In genomic region chr5:45472880-45473450, GRCm38 (mm10) we compare ENCODE assay signal across 14 mouse cellular contexts. TPM values are rescaled to one million over a fixed set of nuclear protein-coding genes. Genes with fewer than 3 reads are reported as not detected.
A peak's percentile ranks its signal among the peaks of the same experiment; 100 is the strongest.
DNase-seq lines count a peak whose midpoint lies in the region; ATAC-seq and TF ChIP-seq lines count a peak whose summit lies in the region.
"Had no signal": no experiment of that assay in that cellular context is flagged by ENCODE, and none has a peak within 500 bp of the region (broad histone marks: within the 10 kb centered on the region; RNA-seq: fewer than 3 reads in every experiment).

No protein-coding gene starts in this region.

- 0 out of 2 replicates have a peak overlapping the region, but pooled peaks have one; percentile 4 for H3K4me2 ChIP-seq in forebrain, embryonic 13.5 days
- H3K4me2 ChIP-seq in forebrain, postnatal 0 days (ENCODE audit: low read depth): no peak overlapping the region
- H3K4me2 ChIP-seq in liver, embryonic 11.5 days: no peak overlapping the region
- no peak overlapping the region for H3K4me2 ChIP-seq in intestine, embryonic 15.5 days (replicated peaks)
- H3K4me2 ChIP-seq: hindbrain, embryonic 13.5 days had no signal

- WGBS in forebrain, embryonic 13.5 days: 42% methylated on average over 7 of the region's 7 CpGs
- 32% methylated on average over 7 of the region's 7 CpGs for WGBS in forebrain, postnatal 0 days
- WGBS in liver, adult 2 months: 32% methylated on average over 7 of the region's 7 CpGs
- WGBS in liver, embryonic 11.5 days: 38% methylated on average over 7 of the region's 7 CpGs
- 38% methylated on average over 7 of the region's 7 CpGs for WGBS in intestine, embryonic 15.5 days

- H3K36me3 ChIP-seq in forebrain, embryonic 13.5 days (ENCODE audit: poor library complexity, severe bottlenecking): no peaks in the 10 kb centered on the region
- H3K36me3 ChIP-seq in forebrain, postnatal 0 days (ENCODE audit: insufficient read depth): no peaks in the 10 kb centered on the region
- H3K36me3 ChIP-seq in liver, adult 2 months (ENCODE audit: control insufficient read depth, insufficient read depth, low read length): no peaks in the 10 kb centered on the region
- H3K36me3 ChIP-seq in liver, embryonic 11.5 days (ENCODE audit: control insufficient read depth, insufficient read depth, low read length): no peaks in the 10 kb centered on the region
- no peaks in the 10 kb centered on the region for H3K36me3 ChIP-seq in intestine, embryonic 15.5 days
- H3K36me3 ChIP-seq: hindbrain, embryonic 13.5 days had no signal

- no peak overlapping the region for H3K9ac ChIP-seq in forebrain, embryonic 13.5 days
- H3K9ac ChIP-seq in forebrain, postnatal 0 days: no peak overlapping the region
- H3K9ac ChIP-seq in liver, adult 2 months (ENCODE audit: low read depth, low read length): no peak overlapping the region
- no peak overlapping the region for H3K9ac ChIP-seq in liver, embryonic 11.5 days (ENCODE audit: low read depth, low read length)
- no peak overlapping the region for H3K9ac ChIP-seq in intestine, embryonic 15.5 days
- H3K9ac ChIP-seq: hindbrain, embryonic 13.5 days had no signal

- H3K27me3 ChIP-seq in forebrain, embryonic 13.5 days: 0 out of 2 replicates have a peak, but pooled peaks cover 2% of the 10 kb centered on the region
- no peaks in the 10 kb centered on the region for H3K27me3 ChIP-seq in forebrain, postnatal 0 days (ENCODE audit: insufficient read depth, low read length)
- H3K27me3 ChIP-seq in liver, adult 2 months (ENCODE audit: control insufficient read depth, insufficient read depth, low read length): no peaks in the 10 kb centered on the region
- no peaks in the 10 kb centered on the region for H3K27me3 ChIP-seq in liver, embryonic 11.5 days (replicated peaks; ENCODE audit: control insufficient read depth, insufficient read depth, low read length)
- no peaks in the 10 kb centered on the region for H3K27me3 ChIP-seq in intestine, embryonic 15.5 days (replicated peaks)
- H3K27me3 ChIP-seq: CH12.LX had no signal

- H3K27ac ChIP-seq in forebrain, embryonic 13.5 days: no peak overlapping the region
- H3K27ac ChIP-seq in forebrain, postnatal 0 days (ENCODE audit: low read depth, low read length): no peak overlapping the region
- no peak overlapping the region for H3K27ac ChIP-seq in liver, adult 2 months (replicated peaks; ENCODE audit: insufficient read depth, low read depth, low read length)
- H3K27ac ChIP-seq in liver, embryonic 11.5 days (ENCODE audit: low read depth, low read length): no peak overlapping the region
- peak overlapping the region; percentile 40 for H3K27ac ChIP-seq in bone marrow macrophage, adult 2 months (ENCODE audit: insufficient read depth, low read depth, low read length)
- H3K27ac ChIP-seq in intestine, embryonic 15.5 days: no peak overlapping the region
- H3K27ac ChIP-seq: hindbrain, embryonic 13.5 days had no signal

- H3K4me1 ChIP-seq in forebrain, embryonic 13.5 days: peaks cover 23% of the 10 kb centered on the region
- no peaks in the 10 kb centered on the region for H3K4me1 ChIP-seq in forebrain, postnatal 0 days (ENCODE audit: insufficient read depth)
- H3K4me1 ChIP-seq in liver, adult 2 months (ENCODE audit: control insufficient read depth, insufficient read depth, low read length): peaks cover 13% of the 10 kb centered on the region
- no peaks in the 10 kb centered on the region for H3K4me1 ChIP-seq in liver, embryonic 11.5 days (replicated peaks; ENCODE audit: control insufficient read depth, insufficient read depth, low read length)
- peaks cover 12% of the 10 kb centered on the region for H3K4me1 ChIP-seq in bone marrow macrophage, adult 2 months (ENCODE audit: control insufficient read depth, insufficient read depth, low read length)
- no peaks in the 10 kb centered on the region for H3K4me1 ChIP-seq in intestine, embryonic 15.5 days (replicated peaks)

- TF ChIP-seq POLR2A in liver, adult 2 months (IDR thresholded peaks at IDR 0.05; ENCODE audit: extremely low read depth, insufficient read depth, low read length): no peak
- no peak for TF ChIP-seq POLR2A in bone marrow macrophage, adult 2 months (IDR thresholded peaks at IDR 0.05; ENCODE audit: borderline replicate concordance, low read depth, low read length)

- no peak for TF ChIP-seq CTCF in forebrain, postnatal 0 days (IDR thresholded peaks at IDR 0.05; ENCODE audit: low read depth)
- no peak for TF ChIP-seq CTCF in liver, adult 2 months (IDR thresholded peaks at IDR 0.05; ENCODE audit: low read depth, low read length)
- TF ChIP-seq CTCF in bone marrow macrophage, adult 2 months (IDR thresholded peaks at IDR 0.05; ENCODE audit: low read depth, low read length): no peak

- no peak overlapping the region for H3K4me3 ChIP-seq in forebrain, embryonic 13.5 days
- no peak overlapping the region for H3K4me3 ChIP-seq in forebrain, postnatal 0 days (ENCODE audit: low read depth, low read length)
- H3K4me3 ChIP-seq in liver, adult 2 months (ENCODE audit: insufficient read depth, low read depth, low read length): no peak overlapping the region
- no peak overlapping the region for H3K4me3 ChIP-seq in liver, embryonic 11.5 days (ENCODE audit: low read depth, low read length)
- H3K4me3 ChIP-seq in bone marrow macrophage, adult 2 months (ENCODE audit: insufficient read depth, low read length): no peak overlapping the region
- no peak overlapping the region for H3K4me3 ChIP-seq in intestine, embryonic 15.5 days (replicated peaks)
- H3K4me3 ChIP-seq: hindbrain, embryonic 13.5 days had no signal

- H3K9me3 ChIP-seq in forebrain, embryonic 13.5 days (replicated peaks): no peaks in the 10 kb centered on the region
- no peaks in the 10 kb centered on the region for H3K9me3 ChIP-seq in forebrain, postnatal 0 days (ENCODE audit: low read length)
- H3K9me3 ChIP-seq in liver, embryonic 11.5 days (ENCODE audit: control insufficient read depth, low read length): no peaks in the 10 kb centered on the region
- no peaks in the 10 kb centered on the region for H3K9me3 ChIP-seq in intestine, embryonic 15.5 days
- H3K9me3 ChIP-seq: hindbrain, embryonic 13.5 days had no signal

- DNase-seq in forebrain, postnatal 0 days: no peak
- peak; percentile 46 for DNase-seq in liver, adult 2 months (ENCODE audit: extremely low read depth, low read depth, low spot score)
- DNase-seq in liver, embryonic 11.5 days (ENCODE audit: low spot score): no peak
- peak; percentile 68 for DNase-seq in lung, postnatal 25 days (ENCODE audit: low spot score)
- DNase-seq in ovary, postnatal 10 days (ENCODE audit: low spot score): no peak
- DNase-seq: cerebellum, adult 9-10 months; right cerebral cortex, postnatal 25 days had no signal

- ATAC-seq in forebrain, embryonic 13.5 days: peak; percentile 26
- no peak for ATAC-seq in forebrain, postnatal 0 days
- ATAC-seq in liver, embryonic 11.5 days (replicated peaks; ENCODE audit: low FRiP score): no peak
- no peak for ATAC-seq in intestine, embryonic 15.5 days

- no peaks in the 10 kb centered on the region for H3K79me2 ChIP-seq in liver, adult 2 months (ENCODE audit: control insufficient read depth, insufficient read depth, low read length)

RNA-seq across cellular contexts. Expression of gene Clrn2, which starts 19.4 kb away (rescaled TPM):
- not detected in 2 replicates for polyA plus RNA-seq in forebrain, embryonic 13.5 days (2015; fragmentation: Nextera tagmentation; extraction: Ambion mirVana)
- not detected in 2 replicates for total RNA-seq in forebrain, postnatal 0 days (2014; rRNA removed)
- not detected in 2 replicates for polyA plus RNA-seq in forebrain, postnatal 0 days (2015; fragmentation: Nextera tagmentation; extraction: Ambion mirVana)
- total RNA-seq in liver, adult 2 months (2014; rRNA removed): not detected in 2 replicates
- polyA plus RNA-seq in liver, adult 2 months (2012; rRNA removed): not detected in 2 replicates
- not detected in 2 replicates for polyA plus RNA-seq in liver, embryonic 11.5 days (2014; fragmentation: Nextera tagmentation; extraction: Ambion mirVana)
- polyA plus RNA-seq in bone marrow macrophage, adult 2 months (2012; ENCODE audit: insufficient read depth, insufficient read length, missing spikeins): not detected in 2 replicates
- not detected in 2 replicates for polyA plus RNA-seq in intestine, embryonic 15.5 days (2015; fragmentation: Nextera tagmentation; extraction: Ambion mirVana)
- total RNA-seq: CH12.LX; granulocyte monocyte progenitor cell, adult 5-6 weeks had no signal
- polyA plus RNA-seq: liver, embryonic 16.5 days had no signal

RNA-seq across cellular contexts. Expression of gene Lap3, which starts 20.2 kb away (rescaled TPM):
- polyA plus RNA-seq in forebrain, embryonic 13.5 days (2015; fragmentation: Nextera tagmentation; extraction: Ambion mirVana): 47.9 and 50.3 TPM in 2 replicates
- 29.9 and 30.1 TPM in 2 replicates for total RNA-seq in forebrain, postnatal 0 days (2014; rRNA removed)
- polyA plus RNA-seq in forebrain, postnatal 0 days (2015; fragmentation: Nextera tagmentation; extraction: Ambion mirVana): 34.2 and 35.8 TPM in 2 replicates
- total RNA-seq in liver, adult 2 months (2014; rRNA removed): 300 and 328 TPM in 2 replicates
- 92.9 and 108 TPM in 2 replicates for polyA plus RNA-seq in liver, adult 2 months (2012; rRNA removed)
- 112 and 115 TPM in 2 replicates for polyA plus RNA-seq in liver, embryonic 11.5 days (2014; fragmentation: Nextera tagmentation; extraction: Ambion mirVana)
- 18.5 and 21.3 TPM in 2 replicates for polyA plus RNA-seq in bone marrow macrophage, adult 2 months (2012; ENCODE audit: insufficient read depth, insufficient read length, missing spikeins)
- 118 and 119 TPM in 2 replicates for polyA plus RNA-seq in intestine, embryonic 15.5 days (2015; fragmentation: Nextera tagmentation; extraction: Ambion mirVana)

RNA-seq across cellular contexts. Expression of gene Qdpr, which starts 22.9 kb away (rescaled TPM):
- 99.7 and 106 TPM in 2 replicates for polyA plus RNA-seq in forebrain, embryonic 13.5 days (2015; fragmentation: Nextera tagmentation; extraction: Ambion mirVana)
- 28.1 and 42.2 TPM in 2 replicates for total RNA-seq in forebrain, postnatal 0 days (2014; rRNA removed)
- 125 and 129 TPM in 2 replicates for polyA plus RNA-seq in forebrain, postnatal 0 days (2015; fragmentation: Nextera tagmentation; extraction: Ambion mirVana)
- 640 and 691 TPM in 2 replicates for total RNA-seq in liver, adult 2 months (2014; rRNA removed)
- 491 and 636 TPM in 2 replicates for polyA plus RNA-seq in liver, adult 2 months (2012; rRNA removed)
- 103 and 116 TPM in 2 replicates for polyA plus RNA-seq in liver, embryonic 11.5 days (2014; fragmentation: Nextera tagmentation; extraction: Ambion mirVana)
- polyA plus RNA-seq in bone marrow macrophage, adult 2 months (2012; ENCODE audit: insufficient read depth, insufficient read length, missing spikeins): 80.2 and 89.8 TPM in 2 replicates
- polyA plus RNA-seq in intestine, embryonic 15.5 days (2015; fragmentation: Nextera tagmentation; extraction: Ambion mirVana): 259 and 272 TPM in 2 replicates

RNA-seq across cellular contexts. Expression of gene Med28, which starts 47.1 kb away (rescaled TPM):
- 318 and 344 TPM in 2 replicates for polyA plus RNA-seq in forebrain, embryonic 13.5 days (2015; fragmentation: Nextera tagmentation; extraction: Ambion mirVana)
- 65.0 and 86.6 TPM in 2 replicates for total RNA-seq in forebrain, postnatal 0 days (2014; rRNA removed)
- 277 and 325 TPM in 2 replicates for polyA plus RNA-seq in forebrain, postnatal 0 days (2015; fragmentation: Nextera tagmentation; extraction: Ambion mirVana)
- 27.2 and 39.1 TPM in 2 replicates for total RNA-seq in liver, adult 2 months (2014; rRNA removed)
- polyA plus RNA-seq in liver, adult 2 months (2012; rRNA removed): 43.3 and 44.8 TPM in 2 replicates
- 184 and 198 TPM in 2 replicates for polyA plus RNA-seq in liver, embryonic 11.5 days (2014; fragmentation: Nextera tagmentation; extraction: Ambion mirVana)
- 93.2 and 93.3 TPM in 2 replicates for polyA plus RNA-seq in bone marrow macrophage, adult 2 months (2012; ENCODE audit: insufficient read depth, insufficient read length, missing spikeins)
- polyA plus RNA-seq in intestine, embryonic 15.5 days (2015; fragmentation: Nextera tagmentation; extraction: Ambion mirVana): 228 and 249 TPM in 2 replicates

Comparison
In these comparisons a context has a peak if more than half of its experiments do, and no peak if none do; other contexts are left out.
1. DNase-seq: peak in liver, adult 2 months (single experiment) and lung, postnatal 25 days (single experiment); none in forebrain, postnatal 0 days (single experiment), liver, embryonic 11.5 days (single experiment) and ovary, postnatal 10 days (single experiment).